Mouse (Mus musculus): ENCODE results near the gene Pknox1. TPM values are rescaled to one million over a fixed set of nuclear protein-coding genes. Genes with fewer than 3 reads are reported as not detected.
"Not testable (repeated sequence)": the region's sequence is repeated elsewhere in the genome, so short reads cannot be mapped to it uniquely, and the experiment has no call there.

The Pknox1 gene
- total RNA-seq, 2 experiments from 2014 or later, result 5.8 to 11.4 TPM

DNA sequence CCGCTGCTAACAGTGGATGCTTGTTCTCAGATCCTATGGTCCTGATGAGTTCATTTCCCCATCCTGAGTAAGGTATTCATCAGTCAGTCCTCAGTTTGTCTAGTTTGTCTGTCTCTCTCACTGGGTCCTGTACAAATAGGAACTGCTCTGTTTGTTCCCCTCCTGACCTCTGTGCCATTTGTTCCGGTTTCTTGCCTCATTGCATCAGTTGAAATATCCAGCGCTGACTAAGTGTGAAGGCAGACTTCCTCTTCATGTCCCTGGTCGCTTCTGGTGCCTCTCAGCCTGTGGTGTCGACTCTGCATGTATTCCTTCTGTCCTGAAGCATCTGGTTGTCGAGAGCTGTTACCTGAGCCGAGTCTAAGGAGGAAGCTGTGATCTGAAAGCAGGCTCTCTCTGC, 30.1 kb downstream of the Pknox1 start:
- DNase-seq (ENCODE audit: low spot score), result no peak

DNA sequence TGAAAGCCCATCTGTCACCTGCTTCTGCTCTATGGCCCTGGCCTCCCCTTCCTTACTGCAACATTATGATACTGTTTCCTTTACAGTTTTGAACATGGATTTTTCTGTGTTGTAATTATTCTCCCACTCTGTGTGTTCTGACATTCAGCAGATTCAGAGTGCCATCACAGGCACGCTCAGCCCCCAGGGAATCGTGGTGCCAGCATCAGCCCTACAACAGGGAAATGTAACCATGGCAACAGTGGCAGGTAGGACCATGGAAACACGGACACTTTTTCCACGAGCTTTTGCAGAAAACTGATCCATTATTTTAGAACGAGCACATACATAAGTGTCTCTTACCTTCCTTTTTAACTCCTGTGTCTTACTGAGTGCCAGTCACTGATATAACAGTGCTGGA, 30.5 kb downstream of the Pknox1 start:
- no peak for DNase-seq (ENCODE audit: low spot score)

DNA sequence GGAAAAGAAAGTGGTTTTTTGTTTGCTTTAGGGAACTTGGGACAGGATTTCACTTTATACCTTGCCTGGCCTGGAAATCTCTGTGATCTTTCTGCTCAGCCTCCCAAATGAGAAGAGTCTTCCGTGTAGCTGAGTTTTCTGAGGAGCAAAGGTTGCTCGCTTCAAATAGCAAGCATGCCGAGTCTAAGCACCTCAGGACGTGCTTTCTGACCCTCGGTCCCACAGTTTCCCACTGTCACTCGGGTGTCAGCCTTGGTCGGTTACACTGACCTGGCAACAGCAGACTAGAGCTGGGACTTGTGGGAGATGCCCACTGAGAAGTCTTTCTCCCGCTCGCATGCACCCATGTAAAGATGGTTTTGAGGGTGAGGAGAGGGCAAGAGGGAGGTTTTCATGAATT, 33.4 kb downstream of the Pknox1 start:
- DNase-seq (ENCODE audit: low spot score), result no peak

DNA sequence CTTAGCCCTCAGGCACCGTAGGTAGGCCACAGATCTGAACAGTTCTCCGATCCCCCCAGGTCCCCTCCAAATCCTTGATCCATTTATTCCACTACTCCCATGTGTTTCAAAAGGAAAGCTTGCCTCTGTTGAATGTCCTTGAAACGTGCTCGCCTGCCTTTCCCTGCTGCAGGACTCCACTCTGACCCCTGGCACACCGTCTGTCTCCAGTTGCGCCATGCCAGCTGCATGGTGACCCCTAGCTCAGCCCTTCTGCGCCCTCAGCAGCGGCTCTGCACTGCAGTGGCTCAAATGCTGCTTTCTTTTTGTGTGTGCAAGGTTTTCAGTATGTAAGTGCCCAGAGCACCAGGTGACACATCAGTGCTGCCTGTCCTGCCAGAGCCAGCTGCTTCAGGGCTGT, 34.1 kb downstream of the Pknox1 start:
- DNase-seq (ENCODE audit: low spot score), result no peak

DNA sequence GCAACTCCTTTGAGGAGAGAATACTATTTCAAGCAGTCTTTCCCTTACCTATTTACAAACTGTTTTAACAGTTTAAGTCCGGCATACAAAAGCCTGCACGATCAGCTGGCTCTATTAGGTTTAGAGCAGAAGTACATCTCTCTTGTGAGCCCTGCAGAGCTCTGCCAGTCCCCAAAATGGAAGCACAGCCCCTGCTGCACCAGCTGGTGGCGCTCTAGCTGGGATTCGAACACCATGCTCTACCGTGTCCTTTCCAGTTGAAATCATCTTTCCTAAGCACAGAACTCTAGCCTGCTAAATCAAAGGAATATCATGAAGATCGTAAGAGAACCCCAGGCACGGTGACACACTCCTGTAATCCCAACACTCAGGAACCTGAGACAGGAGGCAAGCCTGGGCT, 41.9 kb downstream of the Pknox1 start:
- no peak for DNase-seq (ENCODE audit: low spot score)

DNA sequence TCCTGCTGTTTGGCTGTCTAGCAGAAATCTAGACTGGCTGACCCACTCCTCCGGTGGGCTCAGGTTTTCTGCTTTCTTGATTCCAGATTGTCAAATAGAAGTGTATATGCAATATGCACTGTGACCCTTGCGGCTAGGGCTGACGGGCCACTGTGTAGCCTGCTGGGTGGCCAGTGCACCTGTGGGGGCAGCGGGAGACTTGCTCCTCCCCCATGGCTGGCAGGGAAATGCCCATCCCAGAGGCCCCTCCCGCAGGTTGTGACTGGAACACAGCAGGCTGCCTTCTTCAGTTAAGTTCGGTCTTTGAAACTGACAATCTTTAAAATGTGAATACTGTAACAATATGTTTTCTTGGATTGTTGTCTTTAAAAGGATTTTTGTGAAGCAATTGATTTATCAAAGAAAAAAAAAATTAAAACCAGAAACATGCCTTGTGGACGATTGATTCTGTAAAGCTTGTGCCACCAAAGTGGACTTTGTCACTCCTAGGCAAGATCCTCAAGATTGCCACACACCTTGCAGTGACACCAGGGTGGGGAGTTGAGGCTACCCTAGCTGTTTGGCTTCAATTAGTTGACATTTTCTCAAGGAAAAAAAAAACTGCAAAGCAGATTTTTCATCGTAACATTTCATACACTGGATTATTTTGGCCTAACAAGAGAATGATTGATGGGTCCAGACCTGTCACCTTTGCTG, 42.9 kb downstream of the Pknox1 start:
- no peak for DNase-seq (ENCODE audit: low spot score)

DNA sequence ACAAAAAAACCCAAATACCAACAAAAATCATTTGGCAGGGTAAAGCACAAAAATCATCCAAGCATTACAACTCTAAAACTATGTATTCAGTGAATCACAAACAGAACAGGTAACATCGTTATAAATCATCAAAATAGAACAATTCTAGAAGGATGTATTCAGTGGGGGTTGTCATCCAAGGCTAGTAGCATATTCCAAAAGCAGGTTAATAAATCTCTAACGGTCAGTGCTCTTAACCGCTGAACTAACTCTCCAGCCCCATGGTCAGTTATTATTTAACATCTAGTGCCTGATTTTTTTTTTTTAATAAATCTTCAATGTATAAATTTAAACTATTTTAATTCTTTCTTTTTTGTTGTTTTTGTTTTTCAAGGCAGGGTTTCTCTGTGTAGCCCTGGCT, 44.6 kb downstream of the Pknox1 start:
- DNase-seq (ENCODE audit: low spot score), result not testable (repeated sequence)

DNA sequence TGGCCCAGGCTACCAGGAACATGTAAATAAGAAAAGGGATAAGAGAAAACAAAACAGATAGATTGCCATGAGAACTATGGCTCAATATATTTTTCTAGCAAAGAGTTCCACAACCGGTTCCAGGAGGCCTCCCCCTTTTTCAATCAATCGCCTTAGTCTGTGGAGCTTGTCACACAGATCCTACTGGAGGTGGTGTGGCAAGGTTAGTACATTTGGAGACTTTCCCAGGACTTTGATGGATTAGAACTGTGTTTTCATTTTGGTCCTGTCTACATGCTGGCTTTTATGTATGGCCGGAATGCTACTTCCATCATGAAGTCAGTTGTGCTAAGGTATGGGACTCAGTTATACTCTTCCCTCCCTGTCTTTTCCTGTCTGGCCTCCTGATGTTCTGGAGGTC, 45.4 kb downstream of the Pknox1 start:
- DNase-seq (ENCODE audit: low spot score), result no peak

DNA sequence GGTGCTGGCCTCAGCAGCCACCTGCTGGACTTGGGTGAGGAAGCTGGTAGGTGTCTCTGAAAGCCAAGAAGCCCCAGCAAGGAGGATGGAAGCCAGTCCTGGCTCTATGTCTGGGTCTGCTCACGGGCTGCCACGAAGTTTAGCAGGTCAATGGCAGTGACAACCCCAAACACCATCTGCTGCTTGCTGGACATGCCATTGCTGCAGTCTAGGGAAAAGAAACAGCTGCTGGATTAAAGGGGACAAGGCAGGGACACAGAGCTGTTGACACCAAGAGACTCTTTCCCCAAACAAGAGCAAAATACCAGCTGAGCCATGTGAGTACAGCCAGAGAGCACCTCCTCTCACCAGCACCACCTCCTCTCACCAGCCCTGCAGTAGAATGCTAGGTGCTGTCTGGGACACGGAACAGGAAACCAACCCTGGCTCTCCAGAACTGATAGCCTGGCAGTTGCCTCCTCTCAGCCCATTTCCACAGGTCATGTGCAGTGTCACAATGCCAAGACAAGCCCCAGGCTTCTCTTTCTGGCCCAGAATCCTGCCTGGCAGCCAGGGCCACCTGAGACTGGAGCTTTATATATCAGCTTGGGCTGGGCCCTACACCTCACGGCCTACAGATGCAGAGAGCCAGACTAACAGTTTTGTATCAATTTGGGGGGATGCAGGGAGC, 48.7 kb downstream of the Pknox1 start:
- peak; percentile 40 for DNase-seq (ENCODE audit: low spot score)

DNA sequence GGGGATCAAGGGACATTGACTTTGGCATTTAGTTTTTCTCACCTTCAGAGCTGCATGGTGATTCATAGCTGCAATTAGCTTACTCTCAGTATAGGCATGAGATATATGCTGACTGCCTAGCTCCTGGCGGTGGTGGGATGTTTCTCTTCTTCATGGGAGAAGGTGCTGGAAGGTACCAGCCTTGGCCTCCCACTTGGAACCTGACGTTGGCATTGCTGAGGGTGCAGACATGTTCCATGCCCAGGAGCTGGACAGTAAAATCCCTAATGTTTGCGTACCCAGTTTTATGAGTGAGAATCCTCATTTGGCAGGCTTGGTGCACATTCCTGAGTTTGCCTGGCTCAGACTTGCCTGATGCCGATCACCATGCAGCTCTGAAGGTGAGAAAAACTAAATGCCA, 58.6 kb downstream of the Pknox1 start:
- no peak for DNase-seq (ENCODE audit: low spot score)

DNA sequence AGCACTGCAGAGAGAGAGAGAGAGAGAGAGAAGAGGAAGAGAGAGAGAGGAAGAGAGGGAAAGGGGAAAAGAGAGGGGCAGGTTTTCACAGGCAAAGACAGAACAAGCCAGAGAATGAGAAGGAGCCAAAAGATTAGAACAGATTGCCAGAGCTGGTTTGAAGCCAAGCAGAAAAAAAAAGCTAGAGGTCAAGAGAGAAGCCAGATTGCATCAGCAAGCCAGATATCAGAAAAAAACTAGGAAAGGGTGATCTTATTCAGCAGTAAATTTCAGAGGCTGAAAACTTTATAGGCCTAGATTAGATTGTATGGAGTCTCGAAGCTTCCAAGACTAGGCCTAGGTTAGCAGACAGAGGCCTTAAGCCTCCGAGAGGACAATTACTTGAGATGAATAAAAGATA, 63.4 kb downstream of the Pknox1 start:
- no peak for DNase-seq (ENCODE audit: low spot score)

DNA sequence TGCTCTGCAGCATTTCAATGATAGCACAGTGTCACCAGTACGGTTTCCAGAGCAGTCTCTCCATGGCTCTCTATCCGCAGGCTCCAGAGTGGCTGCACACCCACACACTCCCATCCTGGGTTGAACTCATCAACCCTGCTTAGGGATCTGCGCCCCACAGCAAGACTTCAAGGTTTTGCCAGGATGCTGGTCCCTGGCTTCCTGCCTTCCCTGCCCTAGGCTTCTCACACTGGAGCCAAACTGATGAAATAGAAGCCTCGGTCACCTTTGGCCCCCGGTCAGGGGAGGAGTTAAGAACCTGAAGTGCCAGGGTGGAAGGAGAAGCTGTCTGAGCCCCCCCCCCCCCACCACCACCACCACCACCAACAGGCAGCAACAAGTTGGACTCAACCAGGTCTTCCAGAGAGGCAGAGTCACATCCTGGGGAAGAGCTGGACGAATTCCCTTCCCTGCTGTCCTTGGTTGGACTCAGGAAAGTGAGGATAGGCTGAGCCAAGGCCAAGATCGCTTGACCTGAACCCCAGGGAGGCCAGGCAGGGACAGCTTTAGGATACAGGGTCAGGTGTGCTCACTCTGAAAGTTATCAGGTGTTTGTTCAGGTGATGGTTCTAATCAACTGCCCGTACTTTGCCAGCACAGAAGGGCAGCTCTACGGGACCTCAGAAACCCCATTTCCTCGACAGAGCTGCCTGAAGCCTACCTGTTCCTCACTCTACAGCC, 66.7 kb downstream of the Pknox1 start:
- DNase-seq (ENCODE audit: low spot score), result no peak

DNA sequence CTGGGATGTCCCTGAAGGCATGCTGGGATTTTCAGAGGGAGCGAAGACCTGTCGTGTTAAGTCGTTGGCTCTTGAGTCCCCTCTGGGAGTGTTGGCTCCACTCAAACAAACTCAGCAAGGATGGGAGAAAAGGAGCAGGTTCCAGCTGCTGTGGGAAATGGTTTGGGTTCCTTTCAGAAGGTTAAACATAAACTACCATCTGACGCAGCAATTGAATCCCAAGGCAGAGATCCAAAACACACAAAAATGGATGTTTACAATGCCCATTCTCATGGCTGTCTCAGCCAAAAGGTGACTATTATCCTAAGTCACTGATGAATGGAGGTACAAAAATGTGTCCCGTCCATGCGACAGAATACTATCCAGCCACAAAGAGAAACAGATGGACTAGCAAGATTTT, 68.5 kb downstream of the Pknox1 start:
- no peak for DNase-seq (ENCODE audit: low spot score)

DNA sequence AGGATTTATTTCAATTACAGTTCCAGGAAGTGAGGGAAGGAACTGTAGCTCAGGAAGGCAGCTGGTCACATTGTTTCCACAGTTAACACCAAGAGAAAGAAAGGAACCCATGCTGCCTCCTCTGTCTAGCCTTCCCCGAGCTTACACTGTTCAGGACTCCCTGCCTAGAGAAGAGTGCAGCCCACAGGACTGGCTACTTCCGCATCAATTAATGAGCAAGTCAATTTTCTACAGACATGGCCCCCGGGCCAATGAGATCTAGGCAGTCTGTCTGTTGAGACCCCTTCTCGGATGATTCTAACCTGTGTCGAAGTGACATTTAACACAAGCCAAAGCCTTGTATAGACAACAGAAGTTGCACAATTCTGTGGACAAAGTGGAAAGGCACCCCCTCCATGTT, 70.4 kb downstream of the Pknox1 start:
- no peak for DNase-seq (ENCODE audit: low spot score)

DNA sequence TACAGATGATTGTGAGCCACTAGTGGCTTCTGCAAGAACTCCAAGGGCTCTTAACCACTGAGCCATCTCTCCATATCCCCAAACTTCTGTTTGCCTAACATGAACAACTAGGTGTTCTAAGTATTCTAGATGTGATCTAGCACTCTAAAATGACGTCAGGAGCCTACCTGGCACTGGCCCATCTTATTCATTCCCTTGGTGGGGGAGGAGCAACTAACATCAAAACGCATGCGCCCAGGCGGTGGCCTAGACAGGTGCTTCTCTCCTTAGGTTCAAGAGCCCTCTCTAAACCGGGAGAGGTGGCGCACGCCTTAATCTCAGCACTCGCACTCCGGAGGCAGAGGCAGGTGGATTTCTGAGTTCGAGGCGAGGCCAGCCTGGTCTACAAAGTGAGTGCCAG, 71.2 kb downstream of the Pknox1 start:
- no peak for DNase-seq (ENCODE audit: low spot score)

DNA sequence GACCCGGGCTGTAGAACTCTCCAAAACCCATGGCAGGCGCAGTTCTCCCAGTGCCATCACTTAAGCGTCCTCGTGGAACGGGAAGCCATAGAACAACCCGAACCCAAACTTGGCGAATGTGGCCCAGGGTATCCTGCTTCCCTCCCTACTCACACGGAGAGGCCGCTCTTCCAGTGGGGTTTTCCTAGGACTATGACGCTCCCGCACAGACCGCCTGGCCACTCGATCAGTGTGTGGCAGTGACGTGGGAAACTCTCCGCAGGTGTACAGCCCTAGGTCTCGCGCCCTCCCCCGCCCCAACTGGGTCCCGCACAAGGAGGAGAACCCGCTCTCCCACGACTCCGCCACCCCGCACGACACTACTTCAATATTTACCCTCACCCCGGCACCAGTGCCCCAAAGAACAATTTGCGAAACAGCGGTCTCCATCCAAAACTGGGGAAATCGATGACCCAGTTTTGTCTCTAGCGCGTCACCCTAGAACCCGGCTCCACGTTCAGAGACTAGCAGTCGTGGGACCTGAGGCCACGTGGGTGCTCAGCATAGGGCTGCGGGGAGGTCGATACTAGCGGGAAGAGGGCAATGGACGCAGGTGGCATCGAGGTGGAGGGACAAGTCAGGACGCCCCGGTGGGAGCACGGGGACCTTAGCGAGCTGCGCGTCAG, 71.9 kb downstream of the Pknox1 start:
- DNase-seq (ENCODE audit: low spot score), result no peak

DNA sequence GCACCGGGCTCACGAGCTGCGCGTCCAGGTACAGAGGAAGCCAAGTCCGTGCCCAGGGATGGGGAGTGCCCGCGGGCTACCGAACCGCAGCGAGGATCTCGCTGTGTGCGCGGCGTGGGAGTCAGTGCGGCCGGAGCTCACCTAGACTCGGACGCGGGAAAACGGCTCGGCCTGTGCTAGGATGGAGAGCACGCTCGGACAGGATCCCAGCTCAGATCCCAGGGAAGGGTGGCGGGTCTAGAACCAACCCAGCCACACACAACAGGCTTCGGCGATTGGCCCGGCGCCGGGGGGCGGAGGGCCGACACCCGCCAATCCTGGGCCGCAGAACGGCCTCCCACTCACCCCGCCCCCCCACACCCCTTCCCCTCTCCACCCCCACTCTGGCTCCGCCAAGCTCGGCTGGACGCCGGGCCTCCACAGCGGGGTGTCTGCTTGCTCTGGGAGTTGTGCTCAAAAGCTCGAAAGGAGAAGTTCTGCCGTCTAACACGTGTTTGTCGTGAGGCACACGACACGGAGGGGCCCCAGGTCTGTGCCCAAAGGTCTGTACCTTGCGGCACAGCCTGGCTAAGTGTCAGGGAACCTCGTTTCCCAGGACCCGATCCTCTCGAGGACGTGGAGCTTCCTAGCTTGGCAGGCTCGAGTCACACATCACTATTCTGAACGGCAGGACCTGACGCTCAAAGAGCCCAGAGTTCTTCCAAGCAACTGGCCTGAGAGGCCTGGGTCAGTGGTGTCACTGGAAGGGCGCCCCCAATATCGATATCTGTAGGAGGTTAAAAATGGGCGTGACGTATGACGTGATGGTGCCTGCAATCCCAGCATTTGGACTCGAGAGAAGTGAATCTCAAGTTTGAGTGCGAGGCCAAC, 72.6 kb downstream of the Pknox1 start, which contains the start of gene Cbs:
TSS of gene Cbs (minus strand) at position 297 of the 870 bp plus-strand sequence.
- peak; percentile 70 for DNase-seq (ENCODE audit: low spot score)

DNA sequence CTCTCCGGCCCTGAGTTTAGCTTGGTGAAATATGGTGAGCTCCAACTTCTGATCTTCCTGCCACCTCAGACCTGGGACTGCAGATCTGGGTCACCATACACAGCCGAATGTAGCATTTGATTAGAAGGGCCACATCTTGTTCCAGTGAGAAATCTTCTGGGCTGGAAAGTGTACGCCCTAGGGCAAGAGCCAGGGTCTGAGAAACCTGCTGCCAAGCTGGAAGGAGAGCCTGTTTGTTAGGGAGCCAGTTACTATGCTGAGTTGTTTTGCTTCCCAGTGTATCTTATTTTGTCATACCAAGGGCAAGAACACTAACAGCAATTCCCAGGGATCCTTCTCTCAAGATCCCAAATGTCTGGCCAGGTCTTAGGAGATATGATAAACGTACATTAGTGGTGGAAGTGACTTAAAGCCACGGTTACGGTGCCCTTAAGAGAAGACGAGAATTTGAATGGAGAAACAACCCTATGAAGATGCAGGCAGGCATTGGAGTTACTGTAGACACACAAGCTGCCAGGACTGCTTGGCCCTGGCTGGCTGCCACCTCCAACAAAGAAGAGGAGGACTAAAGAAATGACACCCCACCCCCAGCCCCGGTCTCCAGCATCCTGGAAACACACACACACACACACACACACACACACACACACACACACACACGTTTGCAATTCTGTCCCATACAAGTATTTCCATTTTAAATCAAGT, 73.5 kb downstream of the Pknox1 start:
- DNase-seq (ENCODE audit: low spot score), result peak; percentile 19

DNA sequence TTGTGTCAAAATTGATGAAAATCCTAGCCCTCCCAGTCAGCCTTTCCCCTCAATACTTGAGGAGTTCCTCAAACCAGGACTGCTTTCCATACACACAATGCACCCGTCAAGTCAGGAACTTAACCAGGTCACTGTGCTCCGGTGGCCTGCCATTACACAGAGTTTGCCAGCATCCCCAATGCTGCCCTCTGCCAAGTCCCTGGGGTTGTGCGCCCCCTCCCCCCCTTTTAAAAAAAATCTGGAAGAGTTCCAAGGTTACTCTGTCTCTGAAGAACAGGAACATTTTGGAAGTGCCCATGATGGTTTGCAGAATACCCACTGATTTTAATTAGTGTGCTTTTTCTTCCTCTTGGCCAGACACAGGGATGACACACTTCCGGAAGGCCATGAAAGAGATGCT, 75.1 kb downstream of the Pknox1 start:
- DNase-seq (ENCODE audit: low spot score), result no peak

DNA sequence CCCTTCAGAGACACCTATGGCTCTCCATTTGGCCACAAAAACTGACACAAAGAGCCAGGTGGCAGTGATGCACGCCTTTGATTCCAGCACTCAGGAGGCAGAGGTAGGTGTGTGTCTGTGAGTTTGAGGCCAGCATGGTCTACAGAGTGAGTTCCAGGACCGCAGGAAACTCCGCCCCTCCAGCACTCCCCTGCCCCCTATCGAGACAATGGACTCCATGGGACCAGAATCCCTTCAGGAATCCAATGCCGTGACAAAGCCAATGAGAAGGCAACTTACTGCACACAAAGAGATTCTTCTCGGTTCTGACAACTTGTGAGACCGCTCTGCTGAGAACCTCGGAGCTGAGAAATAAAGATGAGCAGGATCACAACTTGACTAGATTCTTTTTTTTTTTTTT, 77.8 kb downstream of the Pknox1 start:
- DNase-seq (ENCODE audit: low spot score), result no peak

DNA sequence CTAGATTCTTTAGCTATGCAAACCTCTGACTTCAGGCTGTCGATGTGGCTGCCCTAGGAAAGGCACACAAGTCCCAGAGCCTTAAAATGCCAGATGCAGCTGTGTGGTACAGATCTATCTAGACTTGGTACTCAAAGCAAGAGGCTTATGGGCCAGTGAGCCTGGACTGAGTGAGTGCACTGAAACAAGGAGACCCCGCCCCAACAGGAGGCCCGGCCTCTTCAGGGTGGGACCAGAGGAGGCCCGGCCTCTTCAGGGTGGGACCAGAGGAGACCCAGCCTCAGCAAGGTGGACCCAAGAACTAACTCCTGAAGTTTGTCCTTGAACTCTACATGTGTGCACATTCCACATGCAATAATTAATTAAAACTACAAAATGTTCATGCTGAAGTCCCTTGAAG, 78.4 kb downstream of the Pknox1 start:
- no peak for DNase-seq (ENCODE audit: low spot score)

All from gastrocnemius, adult 18-20 months (tissue).